Mouse (Mus musculus): ENCODE data around the gene Rbbp4. TPM values are rescaled to one million over a fixed set of nuclear protein-coding genes. Genes with fewer than 3 reads are reported as not detected.

The Rbbp4 gene
- total RNA-seq, 2 experiments from 2014 or later = 115 to 123 TPM

DNA sequence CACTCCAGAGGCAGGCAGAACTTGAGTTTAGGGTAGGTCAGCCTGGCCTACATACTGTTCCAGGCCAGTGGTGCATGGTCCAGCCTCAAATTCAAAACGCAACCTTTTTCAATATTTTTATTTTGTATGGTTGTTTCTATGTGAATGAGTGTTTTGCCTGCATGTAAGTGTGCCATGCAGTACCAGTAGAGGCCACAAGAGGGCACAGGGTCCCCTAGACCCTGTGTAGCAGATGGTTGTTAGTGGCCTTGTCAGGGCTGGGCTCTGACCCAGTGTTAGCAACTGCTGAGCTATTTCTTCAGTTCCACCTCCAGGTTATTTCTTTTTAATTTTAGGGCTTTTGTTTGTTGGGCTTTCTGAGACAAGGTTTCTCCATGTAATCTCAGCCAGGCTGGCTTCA lies 15.5 kb upstream of the Rbbp4 start:
- peak; percentile 89 for TF ChIP-seq CTCF (IDR thresholded peaks at IDR 0.05)
- H3K27ac ChIP-seq = no peak overlapping the region
- intact Hi-C loops (cut with DNase I) = loop anchor here (1.0 to 2.0 kb wide), 2 partner anchors 56 to 105 kb away; no protein-coding TSS in a partner anchor

DNA sequence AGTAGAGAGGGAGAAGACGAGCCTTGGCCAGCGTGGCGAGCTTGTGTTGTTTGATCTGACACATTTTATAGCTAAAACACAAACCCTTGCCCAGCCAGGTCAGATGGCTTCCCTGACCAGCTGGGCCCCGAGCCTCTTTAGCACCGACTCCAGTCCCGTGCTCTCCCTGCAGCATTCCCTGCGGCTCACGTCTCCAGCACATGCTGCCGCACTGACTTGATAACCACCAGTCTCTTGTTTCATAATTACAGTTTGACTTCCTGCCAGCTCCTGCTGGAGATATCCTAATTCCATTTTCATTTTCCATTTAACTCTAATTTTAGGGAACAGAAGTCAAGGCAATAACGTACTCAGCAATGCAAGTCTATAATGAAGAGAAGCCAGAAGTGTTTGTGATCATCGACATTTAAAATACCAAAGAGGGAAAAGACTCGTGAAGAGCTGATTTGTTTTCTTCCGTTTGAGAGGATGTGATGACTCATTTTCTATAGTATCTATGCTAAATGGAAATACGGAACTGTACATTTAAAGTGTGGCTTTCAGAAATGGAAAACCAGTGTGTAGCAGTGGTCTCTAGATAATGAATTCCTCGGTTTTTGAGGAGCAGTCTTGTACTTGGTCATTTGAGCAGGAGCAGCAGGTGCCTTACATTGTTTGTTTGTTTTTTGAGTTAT lies 11.4 kb upstream of the Rbbp4 start:
- TF ChIP-seq CTCF (IDR thresholded peaks at IDR 0.05) = no peak
- Histone ChIP-seq H3K4me3 (no peak overlapping the region), H3K27ac (peak overlapping the region; percentile 70; the same call in 1 of the 2 replicates)
- peak; percentile 25 to 32 for DNase-seq (ENCODE audit: extremely low spot score in 1 of 2, low spot score in 2 of 2)
- intact Hi-C loops (cut with DNase I) = no loop called here

More for the DNA sequence above, 15.5 kb upstream of the Rbbp4 start:
- DNase-seq (ENCODE audit: extremely low spot score in 1 of 2, low spot score in 2 of 2) = peak; percentile 39 to 57
- no peak overlapping the region for H3K4me3 ChIP-seq

DNA sequence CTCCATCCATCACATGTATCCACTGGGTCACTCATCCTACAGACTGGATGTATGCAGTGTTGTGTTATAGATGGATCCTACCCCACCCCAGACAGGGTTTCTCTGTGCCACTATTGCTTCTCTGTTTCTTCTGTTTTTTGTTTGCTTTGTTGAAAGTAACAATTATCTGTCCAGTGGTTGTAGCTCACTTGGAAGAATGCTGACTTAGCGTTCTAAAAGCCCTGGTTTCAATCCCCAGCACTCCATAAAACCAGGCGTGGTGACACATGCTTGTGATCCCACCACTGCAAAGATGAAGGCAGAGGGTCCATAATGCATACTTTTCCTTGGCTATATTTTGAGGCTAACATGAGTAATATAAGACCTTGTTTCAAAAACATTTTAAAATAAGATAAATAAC lies 7.5 kb upstream of the Rbbp4 start:
- H3K4me3 ChIP-seq = no peak overlapping the region
- TF ChIP-seq CTCF (IDR thresholded peaks at IDR 0.05) = no peak
- intact Hi-C loops (cut with DNase I) = no loop called here
- H3K27ac ChIP-seq = no peak overlapping the region
- DNase-seq (ENCODE audit: extremely low spot score in 1 of 2, low spot score in 2 of 2) = no peak

DNA sequence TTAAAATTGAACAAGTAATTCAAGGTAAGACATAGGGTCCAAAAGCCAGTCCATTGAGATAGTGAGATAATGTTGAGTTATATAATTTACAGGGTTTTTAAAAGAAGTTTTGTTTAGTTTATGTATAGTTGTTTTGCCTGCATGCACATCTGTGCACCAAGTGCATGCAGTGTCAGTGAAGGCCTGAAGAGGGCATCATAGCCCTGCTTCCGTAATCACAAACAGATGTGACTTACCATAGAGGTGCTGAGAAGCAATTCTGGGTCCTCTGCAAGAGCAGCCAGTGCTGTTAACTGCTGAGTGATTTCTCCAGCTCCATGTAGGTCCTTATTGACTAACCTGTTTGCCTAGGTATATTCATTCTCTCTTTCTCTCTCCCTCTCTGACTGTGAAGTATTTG lies 6.7 kb upstream of the Rbbp4 start:
- intact Hi-C loops (cut with DNase I) = no loop called here
- no peak for DNase-seq (ENCODE audit: extremely low spot score in 1 of 2, low spot score in 2 of 2)
- H3K27ac ChIP-seq = no peak overlapping the region
- H3K4me3 ChIP-seq = no peak overlapping the region
- peak; percentile 27 for TF ChIP-seq CTCF (IDR thresholded peaks at IDR 0.05)

DNA sequence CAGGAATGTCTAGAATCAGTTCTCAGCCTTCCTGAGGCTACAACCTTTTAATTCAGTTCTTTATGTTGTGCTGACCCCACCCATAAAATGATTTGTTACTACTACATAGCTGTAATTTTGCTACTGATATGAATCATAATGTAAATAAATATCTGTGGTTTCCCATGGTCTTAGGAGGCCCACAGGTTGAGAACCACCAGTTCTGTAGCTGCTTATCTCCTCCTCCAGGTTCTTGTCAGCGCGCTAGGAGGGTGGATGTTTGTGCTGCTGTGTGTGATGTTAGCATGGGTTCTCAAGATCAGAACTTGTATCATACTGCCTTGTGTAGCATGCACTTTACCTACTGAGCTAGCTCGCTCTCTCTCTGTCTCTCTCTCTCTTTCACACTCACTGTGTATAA lies 4.6 kb upstream of the Rbbp4 start:
- Histone ChIP-seq H3K4me3 (no peak overlapping the region), H3K27ac (no peak overlapping the region)
- no peak for DNase-seq (ENCODE audit: extremely low spot score in 1 of 2, low spot score in 2 of 2)
- intact Hi-C loops (cut with DNase I) = no loop called here
- no peak for TF ChIP-seq CTCF (IDR thresholded peaks at IDR 0.05)

DNA sequence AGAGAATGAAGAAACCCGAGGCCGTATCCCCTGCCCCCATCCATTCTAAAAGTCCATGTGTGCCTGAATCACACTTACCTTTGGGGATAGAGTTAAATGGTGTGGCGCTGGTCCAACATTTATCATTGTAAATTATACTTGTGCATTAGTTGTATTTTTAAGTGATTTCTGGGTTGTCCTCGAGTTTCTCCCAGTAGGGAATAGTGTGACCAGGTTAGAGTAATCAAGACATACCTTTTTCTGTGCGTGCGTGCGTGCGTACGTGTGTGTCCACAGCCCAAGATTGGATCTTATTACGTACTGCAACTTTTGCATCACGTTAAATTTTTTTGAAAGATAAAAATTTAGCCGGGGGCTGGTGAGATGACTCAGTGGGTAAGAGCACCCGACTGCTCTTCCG lies 1.1 kb upstream of the Rbbp4 start:
- intact Hi-C loops (cut with DNase I) = no loop called here
- Histone ChIP-seq H3K27ac (peak overlapping the region; percentile 99), H3K4me3 (peak overlapping the region; percentile 80)
- TF ChIP-seq CTCF (IDR thresholded peaks at IDR 0.05) = no peak
- DNase-seq (ENCODE audit: extremely low spot score in 1 of 2, low spot score in 2 of 2) = no peak

DNA sequence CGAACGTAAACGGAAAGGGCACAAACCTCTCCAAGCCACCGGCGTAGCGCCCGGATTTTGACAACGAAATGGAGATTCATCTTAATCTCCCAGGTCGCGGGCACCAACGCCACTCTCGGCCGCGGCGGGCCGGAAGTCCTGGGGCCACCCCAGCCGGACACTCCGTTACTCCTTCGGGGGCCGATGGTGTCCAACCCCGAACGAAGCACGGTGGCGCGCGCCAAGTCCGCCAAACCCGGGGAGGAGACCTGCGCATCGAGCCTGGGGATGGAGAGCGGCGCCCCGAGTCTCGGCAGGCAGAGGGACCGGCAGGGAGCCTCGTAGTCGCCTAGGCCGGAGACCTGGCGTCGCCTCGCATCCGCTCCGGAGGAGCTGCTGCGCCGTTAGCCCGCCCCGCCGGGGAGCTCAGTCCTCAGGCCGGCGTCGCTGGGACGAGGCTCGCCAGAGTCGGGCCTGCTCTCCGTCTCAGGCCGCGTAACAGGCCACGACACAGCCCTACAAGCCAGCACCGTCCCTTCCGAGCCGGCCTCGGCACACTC lies 424 bp downstream of the Rbbp4 start:
- no peak for TF ChIP-seq CTCF (IDR thresholded peaks at IDR 0.05)
- peak overlapping the region; percentile 79 for H3K4me3 ChIP-seq
- peak overlapping the region; percentile 88 for H3K27ac ChIP-seq
- intact Hi-C loops (cut with DNase I) = loop anchor here (1.0 kb wide), 1 partner anchor 127 kb away; the partner anchor contains the start of gene Bsdc1
- no peak for DNase-seq (ENCODE audit: extremely low spot score in 1 of 2, low spot score in 2 of 2)

DNA sequence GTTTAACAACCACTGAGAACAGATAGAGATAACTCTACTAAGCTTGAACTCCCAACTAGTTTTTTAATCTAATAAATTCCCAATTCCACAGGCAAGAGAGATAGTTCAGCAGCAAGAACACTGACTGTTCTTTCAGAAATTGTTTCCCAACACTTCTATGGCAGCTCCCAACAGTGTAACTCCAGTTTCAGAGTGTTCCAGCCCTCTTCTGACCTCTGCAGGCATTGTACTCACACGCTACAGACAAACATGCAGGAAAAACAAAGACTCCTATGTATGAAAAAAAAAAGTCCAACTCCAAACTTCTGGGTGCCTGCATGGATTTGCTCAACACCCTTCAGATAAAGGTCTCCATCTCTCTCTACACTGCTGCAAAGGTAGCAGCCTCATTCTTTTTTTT lies 2.3 kb downstream of the Rbbp4 start:
- no peak for TF ChIP-seq CTCF (IDR thresholded peaks at IDR 0.05)
- intact Hi-C loops (cut with DNase I) = no loop called here
- no peak for DNase-seq (ENCODE audit: extremely low spot score in 1 of 2, low spot score in 2 of 2)
- no peak overlapping the region for H3K27ac ChIP-seq
- 0 out of 2 replicates have a peak overlapping the region, but pooled peaks have one; percentile 8 for H3K4me3 ChIP-seq

DNA sequence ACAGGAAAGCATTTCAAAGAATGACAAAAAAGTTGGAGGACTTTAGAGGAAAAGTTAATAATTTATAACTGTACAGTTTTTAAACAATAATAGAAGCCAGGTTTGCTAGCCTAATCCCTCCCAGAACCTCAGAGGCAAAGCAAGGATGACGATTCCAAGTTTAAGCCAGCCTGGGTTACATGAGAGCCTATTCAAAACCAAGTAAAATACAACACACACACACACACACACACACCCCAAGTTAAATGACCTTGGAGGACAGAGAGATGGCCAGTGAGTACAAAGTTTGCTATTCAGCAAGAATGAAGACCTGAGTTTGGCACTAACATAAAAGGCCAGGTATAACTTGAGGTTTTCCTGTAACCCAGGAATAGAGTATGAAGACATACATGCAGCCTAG lies 9.0 kb downstream of the Rbbp4 start:
- no peak overlapping the region for H3K4me3 ChIP-seq
- H3K27ac ChIP-seq = no peak overlapping the region
- TF ChIP-seq CTCF (IDR thresholded peaks at IDR 0.05) = no peak
- intact Hi-C loops (cut with DNase I) = no loop called here
- DNase-seq (ENCODE audit: extremely low spot score in 1 of 2, low spot score in 2 of 2) = no peak

DNA sequence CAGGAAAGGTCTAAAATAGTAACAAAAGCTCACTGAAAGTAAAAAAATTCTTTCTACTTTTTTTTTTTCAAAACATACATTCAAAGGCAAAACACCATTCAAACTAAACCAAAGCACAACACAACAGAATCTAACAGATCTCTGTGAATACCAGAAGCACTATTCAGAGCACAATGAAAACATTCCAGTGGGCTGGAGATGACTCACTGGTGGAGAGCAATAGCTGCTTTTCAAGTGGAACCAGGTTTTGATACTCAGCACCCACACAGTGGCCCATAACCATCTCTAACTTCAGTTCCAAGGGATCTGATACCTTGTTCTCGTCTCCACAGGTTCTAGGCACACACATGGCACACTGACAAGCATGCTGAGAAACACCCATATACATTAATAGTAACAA lies 10.4 kb downstream of the Rbbp4 start:
- intact Hi-C loops (cut with DNase I) = no loop called here
- TF ChIP-seq CTCF (IDR thresholded peaks at IDR 0.05) = no peak
- no peak for DNase-seq (ENCODE audit: extremely low spot score in 1 of 2, low spot score in 2 of 2)
- Histone ChIP-seq H3K4me3 (no peak overlapping the region), H3K27ac (peak overlapping the region; percentile 10; the same call in 1 of the 2 replicates)

DNA sequence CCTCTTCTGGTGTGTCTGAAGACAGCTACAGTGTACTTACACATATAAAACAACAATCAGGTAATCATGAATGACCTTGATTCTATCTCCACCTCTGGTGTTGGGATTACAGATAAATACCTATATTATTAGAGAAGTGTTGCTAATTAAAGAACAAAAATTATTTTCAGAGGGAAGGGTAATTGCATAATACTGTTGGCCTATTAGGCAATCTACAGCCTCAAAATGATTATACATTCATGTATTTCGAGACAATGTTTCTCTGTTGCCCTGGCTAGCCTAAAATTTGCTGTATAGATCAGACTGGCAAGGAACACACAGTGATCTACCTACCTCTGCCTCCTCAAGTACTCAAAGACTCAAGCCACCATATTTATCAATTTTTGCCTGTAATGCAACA lies 11.7 kb downstream of the Rbbp4 start:
- no peak for TF ChIP-seq CTCF (IDR thresholded peaks at IDR 0.05)

DNA sequence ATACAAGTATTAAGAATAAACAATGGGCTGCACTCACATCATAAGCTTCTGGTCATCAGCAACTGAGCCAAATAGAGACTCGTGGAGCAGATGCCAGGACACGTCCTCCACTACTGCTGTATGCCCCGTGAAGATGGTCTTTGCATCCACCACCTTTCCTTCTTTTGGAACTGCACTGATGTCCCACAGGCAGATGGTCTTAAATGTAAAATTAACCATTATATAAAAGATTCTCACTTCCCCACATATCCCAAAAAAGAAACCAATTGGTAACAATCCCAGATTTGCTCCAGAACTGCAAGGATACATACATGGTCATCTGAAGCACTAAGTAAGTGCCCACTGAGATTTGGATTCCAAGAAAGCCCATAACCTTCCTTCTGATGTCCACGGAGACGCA lies 13.1 kb downstream of the Rbbp4 start:
- TF ChIP-seq CTCF (IDR thresholded peaks at IDR 0.05) = no peak
- peak overlapping the region; percentile 63; the same call in 1 of the 2 replicates for H3K27ac ChIP-seq
- no peak for DNase-seq (ENCODE audit: extremely low spot score in 1 of 2, low spot score in 2 of 2)

More for the DNA sequence above, 11.7 kb downstream of the Rbbp4 start:
- H3K27ac ChIP-seq = no peak overlapping the region
- intact Hi-C loops (cut with DNase I) = no loop called here
- H3K4me3 ChIP-seq = no peak overlapping the region
- DNase-seq (ENCODE audit: extremely low spot score in 1 of 2, low spot score in 2 of 2) = no peak

DNA sequence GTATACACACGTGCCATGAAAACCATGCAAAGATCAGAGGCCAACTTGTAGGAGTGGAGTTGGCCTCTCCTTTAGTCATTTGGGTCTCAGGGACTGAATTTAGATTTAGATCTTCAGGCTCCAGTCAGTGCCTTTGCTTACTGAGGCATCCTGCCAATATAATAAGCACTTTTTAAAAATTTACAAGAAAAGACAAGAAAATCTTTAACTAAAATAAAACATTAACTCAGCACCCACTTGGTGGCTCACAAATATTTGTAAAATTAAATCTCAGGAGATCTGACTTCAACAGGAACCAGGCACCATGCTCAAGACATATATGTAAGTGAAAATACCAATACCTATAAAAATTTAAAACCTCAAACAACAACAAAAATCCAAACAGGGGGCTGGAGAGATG lies 14.3 kb downstream of the Rbbp4 start:
- Histone ChIP-seq H3K27ac (no peak overlapping the region; the same call in 1 of the 2 replicates), H3K4me3 (no peak overlapping the region)
- intact Hi-C loops (cut with DNase I) = no loop called here
- no peak for DNase-seq (ENCODE audit: extremely low spot score in 1 of 2, low spot score in 2 of 2)
- no peak for TF ChIP-seq CTCF (IDR thresholded peaks at IDR 0.05)

More for the DNA sequence above, 13.1 kb downstream of the Rbbp4 start:
- H3K4me3 ChIP-seq = no peak overlapping the region
- intact Hi-C loops (cut with DNase I) = no loop called here
